Mouse (Mus musculus): ENCODE data around the gene Kpna1. TPM values are rescaled to one million over a fixed set of nuclear protein-coding genes. Genes with fewer than 3 reads are reported as not detected.
"Not testable (repeated sequence)": the region's sequence is repeated elsewhere in the genome, so short reads cannot be mapped to it uniquely, and the experiment has no call there.

Kpna1 gene
- polyA plus RNA-seq, 1 experiment from 2014 or later, result 34.8 TPM

GRCm38 (mm10) chr16:35993316-35993715 lies 14.8 kb downstream of the Kpna1 start:
- H3K27ac ChIP-seq, result no peak overlapping the region
- H3K36me3 ChIP-seq, result no peaks in the 10 kb centered on the region
- no peak for ATAC-seq (ENCODE audit: insufficient number of reproducible peaks, low FRiP score, low TSS enrichment, low read depth)
- no peaks in the 10 kb centered on the region for H3K9me3 ChIP-seq
- H3K9ac ChIP-seq, result no peak overlapping the region
- no peak overlapping the region for H3K4me3 ChIP-seq
- H3K4me1 ChIP-seq, result no peaks in the 10 kb centered on the region
- H3K4me2 ChIP-seq, result no peak overlapping the region
- H3K27me3 ChIP-seq, result no peaks in the 10 kb centered on the region
- WGBS, result 81% methylated on average over 3 of the region's 3 CpGs

- WGBS, result 90% methylated on average over 4 of the region's 4 CpGs
- H3K36me3 ChIP-seq, result peaks cover 14% of the 10 kb centered on the region
- ATAC-seq (ENCODE audit: insufficient number of reproducible peaks, low FRiP score, low TSS enrichment, low read depth), result not testable (repeated sequence)
Measured at GRCm38 (mm10) chr16:35998852-35999251, 20.3 kb downstream of the Kpna1 start.

GRCm38 (mm10) chr16:36008396-36008795 lies 29.8 kb downstream of the Kpna1 start:
- Histone ChIP-seq H3K9me3 (no peaks in the 10 kb centered on the region), H3K27me3 (no peaks in the 10 kb centered on the region), H3K4me2 (no peak overlapping the region), H3K36me3 (peaks cover 17% of the 10 kb centered on the region), H3K4me1 (no peaks in the 10 kb centered on the region), H3K9ac (no peak overlapping the region), H3K4me3 (no peak overlapping the region), H3K27ac (no peak overlapping the region)
- 92% methylated on average over 3 of the region's 3 CpGs for WGBS
- no peak for ATAC-seq (ENCODE audit: insufficient number of reproducible peaks, low FRiP score, low TSS enrichment, low read depth)

More at GRCm38 (mm10) chr16:35998852-35999251, 20.3 kb downstream of the Kpna1 start:
- not testable (repeated sequence) for H3K4me1 ChIP-seq, H3K9ac ChIP-seq, H3K4me3 ChIP-seq, H3K27me3 ChIP-seq, H3K9me3 ChIP-seq, H3K27ac ChIP-seq, H3K4me2 ChIP-seq

- ATAC-seq (ENCODE audit: insufficient number of reproducible peaks, low FRiP score, low TSS enrichment, low read depth), result no peak
- WGBS, result 93% methylated on average over 1 of the region's 1 CpGs
- peaks cover 30% of the 10 kb centered on the region for H3K36me3 ChIP-seq
- no peaks in the 10 kb centered on the region for H3K9me3 ChIP-seq
- H3K27me3 ChIP-seq, result no peaks in the 10 kb centered on the region
- no peak overlapping the region for H3K27ac ChIP-seq
- no peak overlapping the region for H3K4me3 ChIP-seq
- no peaks in the 10 kb centered on the region for H3K4me1 ChIP-seq
- no peak overlapping the region for H3K9ac ChIP-seq
- H3K4me2 ChIP-seq, result no peak overlapping the region
Measured at GRCm38 (mm10) chr16:36016335-36016734, 37.8 kb downstream of the Kpna1 start.

- not testable (repeated sequence) for H3K27me3 ChIP-seq; ATAC-seq (ENCODE audit: insufficient number of reproducible peaks, low FRiP score, low TSS enrichment, low read depth); H3K4me3 ChIP-seq; H3K4me2 ChIP-seq; H3K4me1 ChIP-seq; H3K27ac ChIP-seq; H3K9me3 ChIP-seq; H3K9ac ChIP-seq
- WGBS, result 74% methylated on average over 2 of the region's 2 CpGs
- peaks cover 40% of the 10 kb centered on the region for H3K36me3 ChIP-seq
Measured at GRCm38 (mm10) chr16:36028120-36028519, 49.6 kb downstream of the Kpna1 start.

GRCm38 (mm10) chr16:36040640-36041624 lies 62.4 kb downstream of the Kpna1 start, which contains the start of gene Wdr5b:
TSS of gene Wdr5b (plus strand) at chr16:36041190.
- ATAC-seq (ENCODE audit: insufficient number of reproducible peaks, low FRiP score, low TSS enrichment, low read depth), result peak; percentile 93
- peaks cover 11% of the 10 kb centered on the region for H3K4me1 ChIP-seq
- H3K27ac ChIP-seq, result peak within 1 kb of the TSS; percentile 83
- H3K36me3 ChIP-seq, result peaks cover 39% of the 10 kb centered on the region
- H3K9ac ChIP-seq, result peak within 1 kb of the TSS; percentile 38
- 2% methylated on average over 39 of the region's 39 CpGs for WGBS
- H3K9me3 ChIP-seq, result no peaks in the 10 kb centered on the region
- no peaks in the 10 kb centered on the region for H3K27me3 ChIP-seq
- peak within 1 kb of the TSS; percentile 70 for H3K4me2 ChIP-seq
- peak within 1 kb of the TSS; percentile 50 for H3K4me3 ChIP-seq

GRCm38 (mm10) chr16:36041625-36042020 lies 63.1 kb downstream of the Kpna1 start:
- ATAC-seq (ENCODE audit: insufficient number of reproducible peaks, low FRiP score, low TSS enrichment, low read depth), result no peak
- Histone ChIP-seq H3K4me3 (peak overlapping the region; percentile 50), H3K9me3 (no peaks in the 10 kb centered on the region), H3K4me2 (peak overlapping the region; percentile 70), H3K4me1 (peaks cover 11% of the 10 kb centered on the region), H3K36me3 (peaks cover 44% of the 10 kb centered on the region), H3K27me3 (no peaks in the 10 kb centered on the region), H3K9ac (peak overlapping the region; percentile 38), H3K27ac (peak overlapping the region; percentile 83)
- WGBS, result 23% methylated on average over 11 of the region's 11 CpGs

- no peak overlapping the region for H3K4me3 ChIP-seq
- H3K36me3 ChIP-seq, result peaks cover 56% of the 10 kb centered on the region
- H3K27ac ChIP-seq, result no peak overlapping the region
- no peak overlapping the region for H3K9ac ChIP-seq
- ATAC-seq (ENCODE audit: insufficient number of reproducible peaks, low FRiP score, low TSS enrichment, low read depth), result no peak
- 76% methylated on average over 10 of the region's 10 CpGs for WGBS
- H3K4me2 ChIP-seq, result no peak overlapping the region
- no peaks in the 10 kb centered on the region for H3K27me3 ChIP-seq
- H3K9me3 ChIP-seq, result no peaks in the 10 kb centered on the region
- H3K4me1 ChIP-seq, result peaks cover 11% of the 10 kb centered on the region
Measured at GRCm38 (mm10) chr16:36043073-36043472, 64.5 kb downstream of the Kpna1 start.

- no peak overlapping the region for H3K4me3 ChIP-seq
- H3K4me2 ChIP-seq, result no peak overlapping the region
- 84% methylated on average over 4 of the region's 4 CpGs for WGBS
- no peak overlapping the region for H3K9ac ChIP-seq
- no peak overlapping the region for H3K27ac ChIP-seq
- H3K27me3 ChIP-seq, result no peaks in the 10 kb centered on the region
- H3K9me3 ChIP-seq, result no peaks in the 10 kb centered on the region
- peaks cover 65% of the 10 kb centered on the region for H3K36me3 ChIP-seq
- peaks cover 11% of the 10 kb centered on the region for H3K4me1 ChIP-seq
- no peak for ATAC-seq (ENCODE audit: insufficient number of reproducible peaks, low FRiP score, low TSS enrichment, low read depth)
Measured at GRCm38 (mm10) chr16:36043964-36044363, 65.4 kb downstream of the Kpna1 start.

- Histone ChIP-seq H3K9me3 (no peaks in the 10 kb centered on the region), H3K27ac (no peak overlapping the region), H3K4me3 (no peak overlapping the region), H3K9ac (no peak overlapping the region), H3K4me1 (peaks cover 5% of the 10 kb centered on the region; the same call in 1 of the 2 replicates), H3K27me3 (no peaks in the 10 kb centered on the region), H3K36me3 (peaks cover 93% of the 10 kb centered on the region), H3K4me2 (no peak overlapping the region)
- 94% methylated on average over 4 of the region's 4 CpGs for WGBS
- ATAC-seq (ENCODE audit: insufficient number of reproducible peaks, low FRiP score, low TSS enrichment, low read depth), result no peak
Measured at GRCm38 (mm10) chr16:36047538-36047937, 69.0 kb downstream of the Kpna1 start.

- 90% methylated on average over 6 of the region's 6 CpGs for WGBS
- H3K4me2 ChIP-seq, result no peak overlapping the region
- H3K27ac ChIP-seq, result no peak overlapping the region
- H3K27me3 ChIP-seq, result no peaks in the 10 kb centered on the region
- peaks cover 80% of the 10 kb centered on the region for H3K36me3 ChIP-seq
- no peaks in the 10 kb centered on the region for H3K4me1 ChIP-seq
- no peaks in the 10 kb centered on the region for H3K9me3 ChIP-seq
- no peak for ATAC-seq (ENCODE audit: insufficient number of reproducible peaks, low FRiP score, low TSS enrichment, low read depth)
- no peak overlapping the region for H3K9ac ChIP-seq
- H3K4me3 ChIP-seq, result no peak overlapping the region
Measured at GRCm38 (mm10) chr16:36051491-36051890, 72.9 kb downstream of the Kpna1 start.

GRCm38 (mm10) chr16:36053524-36054275 lies 75.2 kb downstream of the Kpna1 start:
- Histone ChIP-seq H3K4me3 (no peak overlapping the region), H3K4me2 (no peak overlapping the region), H3K4me1 (0 out of 2 replicates have a peak, but pooled peaks cover 3% of the 10 kb centered on the region), H3K27me3 (no peaks in the 10 kb centered on the region), H3K27ac (no peak overlapping the region), H3K9ac (no peak overlapping the region), H3K9me3 (no peaks in the 10 kb centered on the region), H3K36me3 (peaks cover 65% of the 10 kb centered on the region)
- ATAC-seq (ENCODE audit: insufficient number of reproducible peaks, low FRiP score, low TSS enrichment, low read depth), result no peak
- WGBS, result 79% methylated on average over 6 of the region's 6 CpGs
